Mouse (Mus musculus) cerebellum, adult 11-12 months (tissue): Measurements from ENCODE around the gene Rplp1.

Experiments
- DNase-seq: peaks from one replicate; pipeline ENCODE4 v3.0.0; 2022

Rplp1 gene

GRCm38 (mm10) chr9:61873325-61873724 lies 41.0 kb downstream of the Rplp1 start:
- DNase-seq, result no peak

DNA sequence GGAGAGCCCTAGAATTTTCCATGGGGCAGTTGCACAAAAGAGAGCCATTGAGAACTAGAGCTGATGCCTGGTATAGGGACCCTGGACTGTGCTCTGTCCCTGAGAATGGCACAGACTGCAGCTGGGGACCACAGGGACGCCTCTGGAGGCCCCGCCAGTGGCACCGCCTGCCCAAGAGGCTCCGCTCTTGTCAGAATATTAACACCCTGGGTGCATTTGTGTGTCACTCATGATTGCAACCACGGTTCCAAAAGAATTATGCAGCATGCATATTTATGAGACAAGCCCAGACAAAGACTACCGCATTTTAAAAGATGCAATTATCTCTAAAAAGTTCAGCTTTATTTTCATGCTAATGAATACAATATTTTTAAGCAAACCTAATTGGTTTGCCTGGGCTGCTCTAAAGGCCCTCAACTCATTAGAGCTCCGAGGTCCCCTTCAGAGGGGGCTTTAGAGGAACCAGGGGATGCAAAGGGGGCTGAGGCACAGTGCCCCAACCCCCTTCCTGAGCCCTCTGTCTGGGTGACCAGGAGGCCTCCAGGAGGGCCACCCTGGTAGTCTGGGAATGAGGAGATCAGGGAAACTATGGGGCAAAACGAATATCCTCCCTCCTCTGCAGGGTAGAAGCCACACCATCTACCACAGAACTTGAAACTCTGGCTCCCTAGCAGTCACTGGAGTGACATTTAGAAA lies 41.9 kb downstream of the Rplp1 start:
- no peak for DNase-seq

GRCm38 (mm10) chr9:61871839-61872238 lies 42.5 kb downstream of the Rplp1 start:
- DNase-seq, result no peak

- no peak for DNase-seq
These were observed 46.7 kb downstream of the Rplp1 start for GRCm38 (mm10) chr9:61867659-61868058.
